Comparison of ENCODE assay signal across 12 mouse cellular contexts in the genomic region with DNA sequence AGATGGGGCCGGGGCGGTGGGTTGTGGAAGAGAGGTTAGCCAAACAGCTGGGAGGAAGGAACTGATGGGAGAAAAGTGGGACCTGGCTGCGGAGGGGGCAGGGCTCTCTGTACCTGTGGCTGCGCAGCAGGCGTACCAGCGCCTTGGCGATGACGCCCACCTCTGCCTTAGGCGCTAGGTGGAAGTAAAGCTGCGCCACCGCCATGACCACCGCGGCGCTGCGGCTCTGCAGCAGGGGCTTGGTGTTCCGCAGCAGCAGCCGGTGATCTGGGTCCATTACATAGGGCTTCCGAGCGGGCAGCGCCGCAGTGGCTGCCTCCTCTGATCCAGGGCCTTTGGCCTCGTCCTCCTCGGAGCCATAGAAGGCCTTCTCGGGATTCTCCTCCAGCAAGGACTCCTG. TPM values are rescaled to one million over a fixed set of nuclear protein-coding genes. Genes with fewer than 3 reads are reported as not detected.
DNase-seq lines count a peak whose midpoint lies in the region; ATAC-seq lines count a peak whose summit lies in the region.
"Had no signal": no experiment of that assay in that cellular context is flagged by ENCODE, and none has a peak within 500 bp of the region (broad histone marks: within the 10 kb centered on the region; RNA-seq: fewer than 3 reads in every experiment).

No protein-coding gene starts in this region.

- WGBS in kidney, embryonic 14.5 days = 6% methylated on average over 24 of the region's 24 CpGs
- WGBS in hindbrain, embryonic 14.5 days = 9% methylated on average over 24 of the region's 24 CpGs
- WGBS in neural tube, embryonic 11.5 days = 9% methylated on average over 23 of the region's 24 CpGs

- H3K4me3 ChIP-seq in kidney, embryonic 14.5 days (ENCODE audit: low read length) = 0 out of 2 replicates have a peak overlapping the region, but pooled peaks have one; percentile 5
- H3K4me3 ChIP-seq in hindbrain, embryonic 14.5 days (replicated peaks; ENCODE audit: low read length) = no peak overlapping the region
- H3K4me3 ChIP-seq in neural tube, embryonic 11.5 days (ENCODE audit: low read depth, low read length) = no peak overlapping the region

- H3K36me3 ChIP-seq in kidney, embryonic 14.5 days (ENCODE audit: control insufficient read depth, insufficient read depth, low read length) = no peaks in the 10 kb centered on the region
- peaks cover 48% of the 10 kb centered on the region for H3K36me3 ChIP-seq in hindbrain, embryonic 14.5 days (replicated peaks; ENCODE audit: control insufficient read depth, insufficient read depth)
- no peaks in the 10 kb centered on the region; the same call in 1 of the 2 replicates for H3K36me3 ChIP-seq in neural tube, embryonic 11.5 days (ENCODE audit: control insufficient read depth, insufficient read depth, low read length)

- DNase-seq in kidney, postnatal 14 days = no peak
- peak; percentile 65 for DNase-seq in embryo, embryonic 11 days
- DNase-seq in hindbrain, embryonic 14.5 days (ENCODE audit: low spot score) = no peak
- DNase-seq in neural tube, embryonic 11.5 days (ENCODE audit: low spot score) = peak; percentile 39
- no peak for DNase-seq in spleen, postnatal 14 days (ENCODE audit: low spot score in 2 of 2)
- DNase-seq in urinary bladder, adult 18-20 months (ENCODE audit: low spot score in 2 of 2) = no peak
- DNase-seq in left cerebral cortex, postnatal 10 days (ENCODE audit: extremely low spot score in 1 of 2, low spot score in 2 of 2) = no peak
- DNase-seq: adrenal gland, postnatal 14 days; cerebellum, postnatal 36 days had no signal

- peak overlapping the region; percentile 30 for H3K4me2 ChIP-seq in kidney, embryonic 14.5 days (replicated peaks; ENCODE audit: low read depth, low read length)
- H3K4me2 ChIP-seq in hindbrain, embryonic 14.5 days (replicated peaks) = peak overlapping the region; percentile 19; the same call in 1 of the 2 replicates
- no peak overlapping the region for H3K4me2 ChIP-seq in neural tube, embryonic 11.5 days (ENCODE audit: low read depth)

- intact Hi-C loops in left cerebral cortex, postnatal 10 days (cut with DNase I) = loop anchor here (5.0 kb wide), 1 partner anchor 95 kb away; a partner anchor contains a TSS

- peaks cover 12% of the 10 kb centered on the region; the same call in 1 of the 2 replicates for H3K27me3 ChIP-seq in kidney, embryonic 14.5 days (ENCODE audit: control insufficient read depth, insufficient read depth, low read length)
- H3K27me3 ChIP-seq in hindbrain, embryonic 14.5 days (ENCODE audit: control insufficient read depth, insufficient read depth, low read length) = no peaks in the 10 kb centered on the region
- H3K27me3 ChIP-seq in neural tube, embryonic 11.5 days (ENCODE audit: control insufficient read depth, insufficient read depth, low read length) = peaks cover 14% of the 10 kb centered on the region; the same call in 1 of the 2 replicates

- H3K27ac ChIP-seq in kidney, embryonic 14.5 days (ENCODE audit: low read depth, low read length) = no peak overlapping the region
- no peak overlapping the region for H3K27ac ChIP-seq in hindbrain, embryonic 14.5 days
- no peak overlapping the region for H3K27ac ChIP-seq in neural tube, embryonic 11.5 days (ENCODE audit: low read depth, low read length)

- H3K9me3 ChIP-seq in kidney, embryonic 14.5 days (ENCODE audit: control insufficient read depth, low read length) = no peaks in the 10 kb centered on the region
- H3K9me3 ChIP-seq in hindbrain, embryonic 14.5 days (ENCODE audit: control insufficient read depth, low read length) = no peaks in the 10 kb centered on the region
- H3K9me3 ChIP-seq in neural tube, embryonic 11.5 days (ENCODE audit: control insufficient read depth, low read length) = no peaks in the 10 kb centered on the region

- no peak overlapping the region for H3K9ac ChIP-seq in kidney, embryonic 14.5 days (ENCODE audit: low read depth, low read length)
- no peak overlapping the region for H3K9ac ChIP-seq in hindbrain, embryonic 14.5 days
- no peak overlapping the region for H3K9ac ChIP-seq in neural tube, embryonic 11.5 days (ENCODE audit: low read length)

- no peaks in the 10 kb centered on the region for H3K4me1 ChIP-seq in kidney, embryonic 14.5 days (ENCODE audit: control insufficient read depth, insufficient read depth, low read length)
- H3K4me1 ChIP-seq in hindbrain, embryonic 14.5 days (replicated peaks; ENCODE audit: control insufficient read depth, insufficient read depth, low read length) = no peaks in the 10 kb centered on the region
- H3K4me1 ChIP-seq in neural tube, embryonic 11.5 days (ENCODE audit: control insufficient read depth, insufficient read depth, low read length) = no peaks in the 10 kb centered on the region

- ATAC-seq in kidney, embryonic 14.5 days (ENCODE audit: low FRiP score, low TSS enrichment) = 0 out of 2 replicates have a peak, but pooled peaks have one; percentile 46
- ATAC-seq in hindbrain, embryonic 14.5 days (ENCODE audit: low FRiP score) = peak; percentile 64; the same call in 1 of the 2 replicates
- no peak for ATAC-seq in neural tube, embryonic 11.5 days (ENCODE audit: insufficient read depth, low FRiP score, low TSS enrichment)

RNA-seq across cellular contexts. Expression of a gene that starts 16.9 kb away (rescaled TPM):
- 0.67 and 0.92 TPM in 2 replicates for polyA plus RNA-seq in kidney, embryonic 14.5 days (2014; fragmentation: Nextera tagmentation; extraction: Ambion mirVana)
- 120 and 128 TPM in 2 replicates for polyA plus RNA-seq in hindbrain, embryonic 14.5 days (2014; fragmentation: Nextera tagmentation; extraction: Ambion mirVana)
- 47.6 and 53.0 TPM in 2 replicates for polyA plus RNA-seq in neural tube, embryonic 11.5 days (2014; fragmentation: Nextera tagmentation; extraction: Ambion mirVana)
- 100 to 1,000 TPM; 150 to 156 TPM for total RNA-seq in left cerebral cortex, postnatal 10 days (2021)

RNA-seq across cellular contexts. Expression of a gene that starts 21.2 kb away (rescaled TPM):
- polyA plus RNA-seq in kidney, embryonic 14.5 days (2014; fragmentation: Nextera tagmentation; extraction: Ambion mirVana) = not detected in 2 replicates
- polyA plus RNA-seq in hindbrain, embryonic 14.5 days (2014; fragmentation: Nextera tagmentation; extraction: Ambion mirVana) = not detected in 2 replicates
- polyA plus RNA-seq in neural tube, embryonic 11.5 days (2014; fragmentation: Nextera tagmentation; extraction: Ambion mirVana) = not detected in 2 replicates
- not detected for total RNA-seq in left cerebral cortex, postnatal 10 days (2021)
- total RNA-seq: adrenal gland, postnatal 14 days had no signal
- polyA plus RNA-seq: heart, postnatal 0 days; liver, embryonic 16.5 days had no signal

RNA-seq across cellular contexts. Expression of a gene that starts 21.6 kb away (rescaled TPM):
- 0.64 and 1.6 TPM in 2 replicates for polyA plus RNA-seq in kidney, embryonic 14.5 days (2014; fragmentation: Nextera tagmentation; extraction: Ambion mirVana)
- polyA plus RNA-seq in hindbrain, embryonic 14.5 days (2014; fragmentation: Nextera tagmentation; extraction: Ambion mirVana) = 5.9 and 6.2 TPM in 2 replicates
- 1.5 and 1.9 TPM in 2 replicates for polyA plus RNA-seq in neural tube, embryonic 11.5 days (2014; fragmentation: Nextera tagmentation; extraction: Ambion mirVana)
- 10 to 100 TPM; 20.8 to 21.0 TPM for total RNA-seq in left cerebral cortex, postnatal 10 days (2021)
- polyA plus RNA-seq: liver, embryonic 16.5 days had no signal

Comparison
In these comparisons a context has a peak if more than half of its experiments do, and no peak if none do; other contexts are left out.
1. DNase-seq: peak in embryo, embryonic 11 days (single experiment) and neural tube, embryonic 11.5 days (single experiment); none in kidney, postnatal 14 days (single experiment), hindbrain, embryonic 14.5 days (single experiment), spleen, postnatal 14 days (0 of 2), urinary bladder, adult 18-20 months (0 of 2) and left cerebral cortex, postnatal 10 days (0 of 2).
2. RNA of a gene that starts 16.9 kb away (polyA plus RNA-seq): 120 to 128 TPM in hindbrain, embryonic 14.5 days and 47.6 to 53.0 TPM in neural tube, embryonic 11.5 days; 0.67 to 0.92 TPM in kidney, embryonic 14.5 days; every median in the first group is over 10 times any median in the second.